Mouse (Mus musculus): Measurements from ENCODE around the gene Lef1. TPM values are rescaled to one million over a fixed set of nuclear protein-coding genes. Genes with fewer than 3 reads are reported as not detected.

Lef1 gene
- polyA plus RNA-seq, 1 experiment from 2014 or later, result 5.6 TPM

DNA sequence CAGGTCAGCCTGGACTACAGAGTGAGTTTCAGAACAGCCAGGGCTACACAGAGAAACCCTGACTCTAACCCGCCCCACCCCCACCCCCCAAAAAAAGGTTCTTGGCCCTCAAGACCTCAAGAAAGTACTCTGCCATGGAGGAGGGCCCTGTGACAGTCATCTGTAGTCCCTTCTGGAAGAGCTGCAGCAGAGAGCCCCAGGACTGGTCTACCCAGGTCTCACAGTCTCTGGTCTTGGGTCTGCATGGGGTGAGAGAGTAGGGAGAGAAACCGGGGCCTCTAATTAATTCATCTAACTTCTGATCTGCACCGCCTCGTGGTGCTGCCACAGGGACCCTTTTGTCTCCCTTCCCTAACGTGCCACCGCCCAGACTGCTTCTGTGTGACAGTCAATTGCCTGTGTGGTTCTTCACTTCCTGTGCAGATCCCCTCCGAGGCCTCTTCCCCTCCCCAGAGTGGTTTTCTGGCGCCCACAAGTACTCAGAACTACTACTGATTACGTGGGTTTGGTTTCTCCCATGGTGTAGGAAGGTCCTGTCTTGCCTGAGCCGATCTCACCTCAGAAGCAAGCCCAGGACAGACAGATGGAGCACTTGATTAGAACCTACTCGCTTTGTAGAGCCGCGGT, 98.1 kb downstream of the Lef1 start:
- Histone ChIP-seq H3K27ac (replicated peaks in 1 of 2; ENCODE audit: control insufficient read depth in 1 of 2, insufficient read depth in 1 of 2, low read depth in 2 of 2, low read length in 2 of 2) (no peak overlapping the region), H3K36me3 (ENCODE audit: control insufficient read depth, insufficient read depth, low read length) (no peaks in the 10 kb centered on the region), H3K9ac (ENCODE audit: low read length) (no peak overlapping the region), H3K4me3 (ENCODE audit: control insufficient read depth in 1 of 2, insufficient read depth in 1 of 2, low read depth in 1 of 2, low read length in 2 of 2) (no peak overlapping the region), H3K4me1 (ENCODE audit: control insufficient read depth in 2 of 2, insufficient read depth in 2 of 2, low read length in 2 of 2) (no peaks in the 10 kb centered on the region; a peak in 2 of 4 replicates), H3K27me3 (ENCODE audit: control insufficient read depth, insufficient read depth, low read length) (no peaks in the 10 kb centered on the region), H3K4me2 (ENCODE audit: low read length) (no peak overlapping the region), H3K9me3 (ENCODE audit: control insufficient read depth, low read length) (no peaks in the 10 kb centered on the region)
- 85% methylated on average over 13 of the region's 13 CpGs for WGBS
- no peak for ATAC-seq (ENCODE audit: insufficient number of reproducible peaks, insufficient read depth, low FRiP score, low read depth)

DNA sequence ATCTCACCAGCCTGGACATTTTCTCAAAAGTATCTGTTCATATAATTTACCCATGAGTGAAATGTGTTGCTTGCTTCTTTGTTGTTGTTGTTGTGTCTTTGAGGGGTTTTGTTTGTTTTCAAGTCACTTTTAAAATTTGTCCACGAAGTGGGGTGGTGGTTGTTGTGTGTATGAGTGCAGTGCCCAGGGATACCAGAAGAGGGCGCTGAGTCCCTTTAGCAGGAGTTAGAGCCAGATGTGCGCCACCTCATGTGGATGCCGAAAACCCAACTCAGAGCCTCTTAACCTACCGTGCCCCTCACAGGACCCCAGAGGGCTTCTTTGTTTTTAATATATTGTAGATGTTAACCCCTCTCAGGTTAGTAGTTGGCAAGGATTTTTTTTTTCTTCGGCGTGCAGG, 101.9 kb downstream of the Lef1 start:
- no peaks in the 10 kb centered on the region for H3K9me3 ChIP-seq (ENCODE audit: control insufficient read depth, low read length)
- 81% methylated on average over 7 of the region's 7 CpGs for WGBS
- no peaks in the 10 kb centered on the region for H3K27me3 ChIP-seq (ENCODE audit: control insufficient read depth, insufficient read depth, low read length)
- H3K9ac ChIP-seq (ENCODE audit: low read length), result no peak overlapping the region
- no peak for ATAC-seq (ENCODE audit: insufficient number of reproducible peaks, insufficient read depth, low FRiP score, low read depth)
- no peak overlapping the region for H3K4me2 ChIP-seq (ENCODE audit: low read length)
- H3K4me1 ChIP-seq (ENCODE audit: control insufficient read depth in 2 of 2, insufficient read depth in 2 of 2, low read length in 2 of 2), result no peaks in the 10 kb centered on the region; a peak in 2 of 4 replicates
- no peak overlapping the region for H3K27ac ChIP-seq (replicated peaks in 1 of 2; ENCODE audit: control insufficient read depth in 1 of 2, insufficient read depth in 1 of 2, low read depth in 2 of 2, low read length in 2 of 2)
- H3K4me3 ChIP-seq (ENCODE audit: control insufficient read depth in 1 of 2, insufficient read depth in 1 of 2, low read depth in 1 of 2, low read length in 2 of 2), result no peak overlapping the region
- H3K36me3 ChIP-seq (ENCODE audit: control insufficient read depth, insufficient read depth, low read length), result no peaks in the 10 kb centered on the region

DNA sequence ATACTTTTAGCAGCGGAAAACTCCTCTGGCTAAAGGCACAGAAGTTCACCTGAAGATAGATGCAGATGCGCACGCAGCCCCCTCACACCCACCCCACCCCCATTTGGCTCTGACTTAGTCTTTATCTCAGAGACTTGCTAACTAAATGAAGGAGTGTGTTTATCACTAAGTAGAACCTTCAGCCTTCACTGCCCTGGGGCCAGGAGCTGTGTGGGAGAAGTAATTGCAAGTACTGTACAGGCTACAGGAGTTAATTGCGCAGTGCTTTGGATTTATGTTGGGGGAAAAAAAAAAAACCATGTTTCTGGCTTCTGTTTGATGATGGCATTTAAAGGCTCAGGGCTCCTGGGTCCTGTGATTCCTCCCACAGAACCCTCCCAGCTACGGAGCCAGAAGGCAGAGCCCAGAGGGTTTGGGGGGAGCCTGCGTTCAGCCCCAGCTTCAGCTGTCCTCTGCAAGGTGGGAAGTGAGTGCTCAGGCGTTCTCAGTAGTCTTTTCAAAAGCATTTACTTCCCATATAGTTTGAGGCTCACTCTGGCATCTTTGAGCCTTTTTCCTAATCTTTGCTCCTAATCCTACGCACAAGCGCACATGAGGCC, 103.9 kb downstream of the Lef1 start:
- H3K36me3 ChIP-seq (ENCODE audit: control insufficient read depth, insufficient read depth, low read length), result no peaks in the 10 kb centered on the region
- H3K27ac ChIP-seq (replicated peaks in 1 of 2; ENCODE audit: control insufficient read depth in 1 of 2, insufficient read depth in 1 of 2, low read depth in 2 of 2, low read length in 2 of 2), result no peak overlapping the region
- H3K9me3 ChIP-seq (ENCODE audit: control insufficient read depth, low read length), result no peaks in the 10 kb centered on the region
- no peaks in the 10 kb centered on the region; a peak in 1 of 4 replicates for H3K4me1 ChIP-seq (ENCODE audit: control insufficient read depth in 2 of 2, insufficient read depth in 2 of 2, low read length in 2 of 2)
- no peak overlapping the region for H3K9ac ChIP-seq (ENCODE audit: low read length)
- WGBS, result 77% methylated on average over 9 of the region's 9 CpGs
- no peak for ATAC-seq (ENCODE audit: insufficient number of reproducible peaks, insufficient read depth, low FRiP score, low read depth)
- no peak overlapping the region for H3K4me2 ChIP-seq (ENCODE audit: low read length)
- no peak overlapping the region for H3K4me3 ChIP-seq (ENCODE audit: control insufficient read depth in 1 of 2, insufficient read depth in 1 of 2, low read depth in 1 of 2, low read length in 2 of 2)
- H3K27me3 ChIP-seq (ENCODE audit: control insufficient read depth, insufficient read depth, low read length), result no peaks in the 10 kb centered on the region

DNA sequence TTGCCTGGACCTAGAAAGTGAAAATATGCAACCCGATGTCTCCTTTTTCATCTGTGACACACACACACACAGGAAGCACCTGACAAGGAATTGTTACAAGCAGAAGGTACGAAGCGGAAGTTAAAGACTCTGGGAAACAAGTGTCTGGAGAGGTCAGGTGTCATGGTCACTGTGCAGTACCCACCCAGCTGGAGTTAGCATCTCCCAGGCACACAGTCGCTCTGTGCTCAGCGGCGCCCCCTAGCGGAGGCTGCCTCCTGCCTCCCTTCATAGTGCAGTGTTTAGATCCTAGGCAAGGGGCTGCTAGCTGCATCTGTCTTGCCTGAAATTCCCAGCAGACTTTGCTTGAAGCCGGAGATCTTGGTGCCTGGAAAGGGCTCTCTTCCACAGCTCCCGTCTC, 104.6 kb downstream of the Lef1 start:
- no peak for ATAC-seq (ENCODE audit: insufficient number of reproducible peaks, insufficient read depth, low FRiP score, low read depth)
- H3K27ac ChIP-seq (replicated peaks in 1 of 2; ENCODE audit: control insufficient read depth in 1 of 2, insufficient read depth in 1 of 2, low read depth in 2 of 2, low read length in 2 of 2), result no peak overlapping the region
- no peak overlapping the region for H3K9ac ChIP-seq (ENCODE audit: low read length)
- no peak overlapping the region for H3K4me2 ChIP-seq (ENCODE audit: low read length)
- no peak overlapping the region for H3K4me3 ChIP-seq (ENCODE audit: control insufficient read depth in 1 of 2, insufficient read depth in 1 of 2, low read depth in 1 of 2, low read length in 2 of 2)
- H3K4me1 ChIP-seq (ENCODE audit: control insufficient read depth in 2 of 2, insufficient read depth in 2 of 2, low read length in 2 of 2), result no peaks in the 10 kb centered on the region; a peak in 2 of 4 replicates
- no peaks in the 10 kb centered on the region for H3K9me3 ChIP-seq (ENCODE audit: control insufficient read depth, low read length)
- no peaks in the 10 kb centered on the region for H3K36me3 ChIP-seq (ENCODE audit: control insufficient read depth, insufficient read depth, low read length)
- no peaks in the 10 kb centered on the region for H3K27me3 ChIP-seq (ENCODE audit: control insufficient read depth, insufficient read depth, low read length)
- 68% methylated on average over 9 of the region's 9 CpGs for WGBS

DNA sequence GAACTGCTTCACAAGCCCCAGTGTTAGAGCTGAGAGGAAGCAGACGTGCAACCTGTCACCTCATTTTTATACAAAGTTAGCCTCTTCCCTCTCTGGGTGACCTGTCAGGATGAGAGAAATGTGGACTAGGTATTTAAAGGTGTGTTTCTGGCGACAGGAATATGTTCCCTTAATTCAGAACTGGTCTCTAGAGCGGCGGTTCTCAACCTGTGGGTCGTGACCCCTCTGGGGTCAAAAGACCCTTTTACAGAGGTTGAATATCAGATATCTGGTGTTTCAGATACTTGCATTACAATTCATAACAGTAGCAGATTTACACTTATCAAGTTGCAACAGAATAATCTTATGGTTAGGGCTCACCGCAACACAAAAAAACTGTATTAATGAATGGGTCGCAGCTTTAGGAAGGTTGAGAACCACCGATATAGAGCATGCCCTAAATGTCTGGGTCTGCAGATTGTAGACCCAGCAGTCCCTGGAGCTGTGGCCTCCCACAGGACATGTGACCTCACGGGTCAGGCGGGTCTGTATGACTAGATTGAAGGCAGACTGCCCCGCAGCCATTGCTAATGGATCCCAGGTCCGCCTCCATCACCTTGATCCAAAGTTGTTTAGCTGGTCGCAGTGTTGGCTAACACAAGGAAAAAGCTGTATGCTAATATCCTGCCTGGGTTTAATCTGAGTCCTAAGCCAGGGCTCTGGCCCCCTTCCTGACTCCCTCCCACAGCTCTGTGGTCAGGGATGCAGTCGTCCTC, 108.5 kb downstream of the Lef1 start:
- H3K4me3 ChIP-seq (ENCODE audit: control insufficient read depth in 1 of 2, insufficient read depth in 1 of 2, low read depth in 1 of 2, low read length in 2 of 2), result no peak overlapping the region
- H3K27ac ChIP-seq (replicated peaks in 1 of 2; ENCODE audit: control insufficient read depth in 1 of 2, insufficient read depth in 1 of 2, low read depth in 2 of 2, low read length in 2 of 2), result no peak overlapping the region
- no peaks in the 10 kb centered on the region for H3K9me3 ChIP-seq (ENCODE audit: control insufficient read depth, low read length)
- H3K36me3 ChIP-seq (ENCODE audit: control insufficient read depth, insufficient read depth, low read length), result no peaks in the 10 kb centered on the region
- no peak overlapping the region for H3K9ac ChIP-seq (ENCODE audit: low read length)
- H3K4me2 ChIP-seq (ENCODE audit: low read length), result no peak overlapping the region
- no peak for ATAC-seq (ENCODE audit: insufficient number of reproducible peaks, insufficient read depth, low FRiP score, low read depth)
- H3K27me3 ChIP-seq (ENCODE audit: control insufficient read depth, insufficient read depth, low read length), result no peaks in the 10 kb centered on the region
- no peaks in the 10 kb centered on the region; a peak in 1 of 4 replicates for H3K4me1 ChIP-seq (ENCODE audit: control insufficient read depth in 2 of 2, insufficient read depth in 2 of 2, low read length in 2 of 2)
- 90% methylated on average over 14 of the region's 14 CpGs for whole genome bisulfite sequencing

DNA sequence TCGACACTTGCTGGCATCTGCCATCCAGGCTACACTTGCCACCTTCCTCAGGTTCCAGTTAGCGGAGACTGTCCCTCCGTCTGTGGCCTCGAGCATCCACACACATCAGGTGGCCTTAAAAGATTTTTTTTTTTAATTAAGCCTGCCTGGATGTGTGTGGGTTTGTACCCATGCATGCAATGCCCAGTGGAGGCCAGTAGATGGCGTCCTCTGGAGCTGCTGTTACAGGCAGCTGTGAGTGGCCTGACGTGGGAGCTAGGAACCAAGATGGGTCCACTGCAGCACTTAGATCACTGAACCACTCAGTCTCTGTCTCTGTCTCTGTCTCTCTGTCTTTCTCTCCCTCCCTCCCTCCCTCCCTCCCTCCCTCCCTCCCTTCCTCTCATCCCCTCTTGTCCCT, 117.8 kb downstream of the Lef1 start:
- no peaks in the 10 kb centered on the region for H3K27me3 ChIP-seq (ENCODE audit: control insufficient read depth, insufficient read depth, low read length)
- no peak overlapping the region for H3K4me2 ChIP-seq (ENCODE audit: low read length)
- no peak for ATAC-seq (ENCODE audit: insufficient number of reproducible peaks, insufficient read depth, low FRiP score, low read depth)
- H3K9me3 ChIP-seq (ENCODE audit: control insufficient read depth, low read length), result no peaks in the 10 kb centered on the region
- H3K9ac ChIP-seq (ENCODE audit: low read length), result no peak overlapping the region
- peaks cover 26% of the 10 kb centered on the region for H3K36me3 ChIP-seq (ENCODE audit: control insufficient read depth, insufficient read depth, low read length)
- H3K4me3 ChIP-seq (ENCODE audit: control insufficient read depth in 1 of 2, insufficient read depth in 1 of 2, low read depth in 1 of 2, low read length in 2 of 2), result no peak overlapping the region
- no peak overlapping the region for H3K27ac ChIP-seq (replicated peaks in 1 of 2; ENCODE audit: control insufficient read depth in 1 of 2, insufficient read depth in 1 of 2, low read depth in 2 of 2, low read length in 2 of 2)
- 71% methylated on average over 6 of the region's 6 CpGs for WGBS
- no peaks in the 10 kb centered on the region for H3K4me1 ChIP-seq (ENCODE audit: control insufficient read depth in 2 of 2, insufficient read depth in 2 of 2, low read length in 2 of 2)

DNA sequence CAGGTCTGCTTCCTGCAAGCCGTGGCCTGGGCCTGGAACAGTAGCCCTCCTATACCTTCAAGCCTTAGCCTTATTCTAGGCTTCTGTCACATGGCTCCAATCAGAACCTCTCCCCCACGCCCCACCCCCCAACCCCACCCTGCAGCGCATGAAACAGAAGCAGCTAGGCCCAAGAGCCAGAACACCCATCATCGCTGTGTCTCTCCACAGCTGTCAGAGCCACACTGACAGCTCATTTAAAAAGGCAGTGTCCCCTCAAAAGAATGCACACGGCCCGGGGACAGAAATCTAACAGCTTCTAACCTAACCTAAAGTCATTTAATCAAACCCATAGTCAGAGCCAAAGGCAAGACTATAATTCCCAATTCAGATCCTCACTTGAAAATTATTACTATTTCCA, 126.8 kb downstream of the Lef1 start:
- 74% methylated on average over 6 of the region's 6 CpGs for WGBS
- H3K27ac ChIP-seq (replicated peaks in 1 of 2; ENCODE audit: control insufficient read depth in 1 of 2, insufficient read depth in 1 of 2, low read depth in 2 of 2, low read length in 2 of 2), result no peak overlapping the region
- ATAC-seq (ENCODE audit: insufficient number of reproducible peaks, insufficient read depth, low FRiP score, low read depth), result no peak
- no peaks in the 10 kb centered on the region for H3K9me3 ChIP-seq (ENCODE audit: control insufficient read depth, low read length)
- no peak overlapping the region for H3K4me2 ChIP-seq (ENCODE audit: low read length)
- H3K4me3 ChIP-seq (ENCODE audit: control insufficient read depth in 1 of 2, insufficient read depth in 1 of 2, low read depth in 1 of 2, low read length in 2 of 2), result no peak overlapping the region
- no peaks in the 10 kb centered on the region for H3K4me1 ChIP-seq (ENCODE audit: control insufficient read depth in 2 of 2, insufficient read depth in 2 of 2, low read length in 2 of 2)
- H3K27me3 ChIP-seq (ENCODE audit: control insufficient read depth, insufficient read depth, low read length), result no peaks in the 10 kb centered on the region
- H3K36me3 ChIP-seq (ENCODE audit: control insufficient read depth, insufficient read depth, low read length), result peaks cover 71% of the 10 kb centered on the region
- H3K9ac ChIP-seq (ENCODE audit: low read length), result no peak overlapping the region
